Mouse (Mus musculus) spleen, postnatal 4 days (tissue): ENCODE results near the gene Klk1b8.
A peak's percentile ranks its signal among the peaks of the same experiment; 100 is the strongest.
"Not testable (repeated sequence)": the region's sequence is repeated elsewhere in the genome, so short reads cannot be mapped to it uniquely, and the experiment has no call there.

Experiments used
- DNase-seq, 2 experiments: peaks; one replicate each; pipeline ENCODE4 v3.0.0; 2022; ENCODE audit warnings: low spot score in 2 of 2

Gene Klk1b8

DNA sequence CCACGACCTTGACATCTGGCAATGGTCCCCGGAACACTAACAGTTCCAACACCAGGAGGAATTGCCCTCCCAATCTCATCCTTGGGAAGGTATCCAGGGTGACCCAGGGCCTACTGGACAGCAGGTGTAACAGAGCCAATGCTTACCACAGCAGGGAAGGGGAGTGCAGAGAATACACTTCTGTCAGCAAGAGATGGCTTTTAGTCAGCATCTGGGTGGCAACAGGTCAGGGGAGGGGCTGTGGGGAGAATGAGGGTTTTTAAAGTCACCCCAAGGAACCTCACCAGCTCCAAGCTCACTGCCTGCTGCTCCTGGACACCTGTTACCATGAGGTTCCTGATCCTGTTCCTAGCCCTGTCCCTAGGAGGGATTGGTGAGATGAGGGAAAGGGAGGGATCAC, at the start of gene Klk1b8:
Klk1b8 (plus strand) TSS at position 301 of the 400 bp plus-strand sequence.
- DNase-seq: no peak

DNA sequence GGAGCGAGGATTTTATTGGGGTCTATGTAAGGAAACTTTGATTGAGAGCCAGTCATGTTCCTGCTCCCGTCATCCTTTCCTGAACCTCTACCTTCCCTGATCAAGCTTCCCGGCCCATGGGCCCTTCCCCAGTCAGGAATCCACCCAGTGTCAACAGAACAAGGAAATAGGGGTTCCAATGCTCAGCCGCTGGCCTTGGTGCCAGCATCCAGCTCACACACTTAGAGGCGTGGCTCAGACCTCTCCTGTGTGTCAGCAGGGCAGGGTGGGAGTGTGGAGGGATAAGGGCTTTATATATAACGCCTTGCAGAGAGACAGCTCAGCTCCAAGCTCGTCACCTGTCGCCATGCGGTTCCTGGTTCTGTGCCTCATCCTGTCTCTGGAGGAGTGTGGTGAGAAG, 35.6 kb upstream of the Klk1b8 start:
- peak in 1 of 2 experiments; percentile 43 for DNase-seq

DNA sequence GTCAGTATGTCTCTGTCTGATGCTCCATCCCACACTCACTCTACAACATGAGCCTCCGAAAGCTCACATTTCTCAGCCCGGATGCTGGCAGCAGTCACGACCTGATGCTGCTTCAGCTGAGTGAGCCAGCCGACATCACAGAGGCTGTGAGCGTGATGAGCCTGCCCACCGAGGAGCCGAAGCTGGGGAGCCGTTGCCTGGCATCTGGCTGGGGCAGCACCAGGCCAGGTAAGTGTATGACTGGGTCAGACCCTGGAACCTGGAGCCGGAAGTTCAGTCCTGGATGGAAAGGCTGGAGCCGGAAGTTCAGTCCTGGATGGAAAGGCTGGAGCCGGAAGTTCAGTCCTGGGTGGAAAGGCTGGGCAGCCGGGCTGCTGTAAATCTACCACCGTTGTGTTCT, 32.0 kb upstream of the Klk1b8 start:
- DNase-seq: peak in 1 of 2 experiments; percentile 56

DNA sequence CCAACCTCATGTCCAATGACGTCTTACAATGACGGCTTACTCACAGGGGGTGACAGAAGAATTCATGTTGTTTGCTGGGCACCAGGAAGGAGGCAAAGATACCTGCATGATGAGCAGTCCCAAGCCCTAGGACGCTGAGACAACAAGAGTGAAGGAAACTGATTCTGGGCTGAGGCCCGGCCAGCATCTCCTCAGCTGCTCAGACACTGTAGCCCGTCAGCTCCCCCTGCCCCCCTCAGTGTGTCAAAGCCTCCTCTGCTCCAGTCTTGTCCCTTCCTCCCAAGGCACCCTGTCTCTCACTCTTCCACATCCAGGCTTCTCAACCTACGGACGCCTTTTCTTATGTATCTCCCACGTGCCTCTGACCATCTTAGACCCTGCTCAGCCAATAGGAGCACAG, 31.6 kb upstream of the Klk1b8 start:
- DNase-seq: peak in 1 of 2 experiments; percentile 51

DNA sequence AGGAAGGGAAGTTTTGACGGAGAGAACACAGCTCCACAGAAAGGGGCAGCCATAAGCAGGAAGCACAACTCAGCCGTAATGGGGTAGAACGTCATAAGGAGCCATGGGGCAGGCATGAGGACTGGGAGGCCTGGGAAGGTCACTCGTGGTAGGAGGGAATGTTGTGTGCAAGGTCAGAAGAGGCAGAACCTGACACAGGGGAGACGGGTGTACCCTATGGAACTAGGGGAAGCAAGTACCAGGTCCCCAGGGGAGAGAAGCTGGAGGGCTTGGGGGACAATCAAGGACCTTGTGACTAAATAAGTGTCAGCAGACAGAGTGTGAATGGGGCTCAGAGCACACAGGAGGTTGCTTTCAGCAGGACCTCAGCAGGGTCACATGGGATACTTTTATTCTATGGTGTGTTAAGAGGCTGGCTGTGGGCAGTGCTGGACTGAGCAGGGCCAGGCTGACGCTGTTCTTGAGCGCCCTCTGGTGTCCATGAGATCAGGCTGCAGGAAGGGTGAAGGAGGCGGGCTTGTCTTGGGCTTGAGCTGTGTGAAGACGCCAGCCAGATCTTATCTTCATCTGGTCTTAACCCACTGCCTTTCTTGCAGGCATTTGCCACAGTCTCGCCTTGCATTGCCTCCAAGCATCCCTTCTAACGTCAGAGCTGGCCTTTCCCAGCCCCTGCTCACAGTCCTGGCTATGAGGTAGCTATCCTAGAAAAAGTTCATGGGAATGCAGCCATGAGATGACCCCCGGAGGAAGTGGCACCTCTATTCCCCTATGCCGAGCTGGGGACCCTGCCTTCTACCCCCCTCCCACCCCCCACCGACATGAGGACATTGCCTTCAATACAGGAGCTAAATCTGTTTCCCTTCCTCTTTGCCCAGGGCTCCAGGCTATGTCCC, 30.7 kb upstream of the Klk1b8 start:
- peak; percentile 42 to 79 for DNase-seq

DNA sequence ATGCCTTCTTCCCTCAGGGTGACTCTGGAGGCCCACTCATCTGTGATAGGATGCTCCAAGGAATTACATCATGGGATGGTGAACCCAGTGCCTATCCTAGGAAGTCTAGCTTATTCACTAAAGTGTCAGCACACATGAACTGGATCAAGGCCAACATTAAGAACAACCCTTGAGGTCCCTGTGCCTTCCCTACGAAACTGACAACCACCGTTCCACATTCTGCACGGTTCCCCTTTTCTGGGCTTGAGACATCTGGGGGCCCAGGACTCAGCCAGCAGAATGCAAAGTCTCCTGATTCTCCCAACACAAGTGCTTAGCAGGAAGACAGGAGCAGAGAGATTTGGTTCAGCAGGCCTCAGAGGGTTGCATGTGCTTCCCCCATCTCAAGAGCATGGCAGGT, 29.9 kb upstream of the Klk1b8 start:
- DNase-seq: no peak

DNA sequence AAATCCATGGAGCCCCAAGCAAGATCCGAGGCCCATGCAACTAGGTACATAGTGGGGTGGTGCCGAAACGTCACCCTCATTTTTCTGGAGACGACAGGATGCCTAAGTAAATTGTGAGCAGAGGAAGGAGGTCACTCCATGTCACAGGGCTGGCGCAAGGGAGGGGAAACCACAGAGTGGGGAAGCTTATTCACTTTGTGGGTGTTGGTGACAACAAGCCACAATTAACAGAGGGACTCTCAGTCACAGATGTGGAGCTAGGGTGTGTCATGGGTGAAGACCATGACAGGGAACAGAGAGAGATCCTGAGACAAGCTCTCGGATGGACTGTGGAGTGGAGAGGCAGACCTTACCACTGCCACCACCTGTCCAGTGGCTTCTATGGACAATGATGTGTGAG, 29.4 kb upstream of the Klk1b8 start:
- no peak for DNase-seq

DNA sequence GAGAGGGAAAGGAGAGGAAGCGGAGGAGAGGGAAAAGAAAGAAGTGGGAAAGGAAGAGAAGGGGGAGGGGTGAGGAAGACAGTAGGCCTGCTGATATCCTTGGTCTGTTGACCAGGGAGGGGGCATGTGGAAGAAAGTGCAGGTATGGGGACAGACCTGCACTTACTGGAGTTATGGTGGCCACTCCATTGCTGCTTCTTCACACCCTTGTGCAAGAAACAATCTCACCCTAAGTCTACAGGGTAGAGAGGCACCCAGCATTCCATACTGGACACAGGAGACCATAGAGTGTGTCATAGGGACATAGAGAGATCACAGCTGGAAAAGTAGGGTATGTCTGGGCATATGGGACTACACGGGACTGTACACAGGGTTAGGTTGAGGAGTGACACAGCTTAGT, 28.5 kb upstream of the Klk1b8 start:
- no peak for DNase-seq

DNA sequence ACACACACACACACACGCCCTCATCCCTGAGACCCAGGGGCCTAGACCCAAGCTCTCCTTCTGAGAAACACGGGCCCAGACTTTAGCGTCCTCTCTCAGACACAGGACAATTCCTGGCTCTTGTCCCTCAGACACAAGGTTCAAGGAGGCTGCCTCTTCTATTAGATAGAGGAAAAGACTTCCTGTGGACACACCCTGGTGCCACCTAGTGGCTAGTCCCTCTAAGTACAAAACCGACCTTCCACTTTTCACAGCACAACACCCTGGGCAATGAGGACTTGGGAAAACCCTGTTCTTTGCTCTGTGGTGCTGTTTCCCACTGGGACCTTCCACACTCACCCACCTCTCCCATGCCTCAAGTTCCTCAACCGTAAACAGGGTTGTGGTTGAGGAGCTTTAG, 24.5 kb upstream of the Klk1b8 start:
- DNase-seq: no peak

DNA sequence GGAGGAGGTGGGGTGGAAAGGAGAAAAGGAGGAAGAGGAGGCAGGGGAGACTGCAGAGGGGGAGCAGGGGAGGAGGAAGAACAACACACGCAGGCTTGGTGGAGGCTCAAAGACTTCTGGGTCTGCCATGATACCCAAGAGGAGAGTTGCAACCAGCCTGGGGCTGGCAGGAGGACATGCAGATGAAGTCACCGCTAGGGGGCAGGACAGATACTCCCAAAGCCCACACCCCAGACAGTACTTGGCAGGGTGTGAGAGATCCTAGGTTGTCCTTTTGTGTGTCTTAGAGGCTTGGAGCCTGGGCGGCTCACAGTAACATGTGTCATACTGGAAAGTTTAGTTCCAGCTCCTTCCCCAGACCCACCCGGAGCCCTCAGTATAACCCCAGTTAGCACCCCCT, 21.9 kb upstream of the Klk1b8 start:
- no peak for DNase-seq

DNA sequence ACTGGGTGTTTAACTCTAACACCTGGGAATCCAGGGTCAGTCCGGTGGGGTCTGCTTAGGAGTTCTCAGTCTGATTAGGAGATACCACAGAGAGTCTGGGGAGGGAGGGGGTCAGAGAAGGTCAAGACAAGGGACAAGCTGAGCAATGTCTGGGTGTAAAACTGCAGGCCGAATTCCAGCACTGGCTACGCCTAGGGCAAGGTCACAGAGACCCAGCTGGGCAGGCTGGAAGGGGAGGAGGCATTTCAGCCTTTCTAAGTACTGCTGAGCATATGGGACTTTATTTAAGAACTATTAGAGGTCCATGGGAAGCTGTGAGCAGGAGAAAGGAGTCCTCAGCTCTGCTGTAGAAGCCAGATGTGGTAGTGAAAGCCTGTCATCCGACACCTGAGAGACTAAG, 18.1 kb upstream of the Klk1b8 start:
- DNase-seq: no peak

DNA sequence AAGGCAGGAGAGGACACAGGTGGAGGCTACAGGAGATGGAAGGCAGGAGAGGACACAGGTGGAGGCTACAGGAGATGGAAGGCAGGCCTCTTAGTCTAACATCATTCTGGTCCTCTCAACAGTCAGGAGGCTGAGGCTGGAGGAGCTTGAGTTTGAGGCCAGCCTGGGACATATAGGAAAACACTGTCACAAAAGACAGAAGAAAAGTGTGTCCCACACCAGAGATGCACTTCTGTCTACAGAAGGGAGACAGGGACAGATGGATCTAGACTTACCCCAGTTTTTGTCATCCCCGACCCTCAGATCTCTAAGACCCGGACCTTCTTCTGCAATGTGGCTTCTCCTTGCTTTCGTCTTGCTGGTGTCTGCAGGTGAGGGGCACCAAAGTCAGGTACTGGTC, 17.0 kb upstream of the Klk1b8 start, which contains the start of gene Klk15:
Klk15 (plus strand) TSS at position 301 of the 400 bp plus-strand sequence.
- no peak for DNase-seq

DNA sequence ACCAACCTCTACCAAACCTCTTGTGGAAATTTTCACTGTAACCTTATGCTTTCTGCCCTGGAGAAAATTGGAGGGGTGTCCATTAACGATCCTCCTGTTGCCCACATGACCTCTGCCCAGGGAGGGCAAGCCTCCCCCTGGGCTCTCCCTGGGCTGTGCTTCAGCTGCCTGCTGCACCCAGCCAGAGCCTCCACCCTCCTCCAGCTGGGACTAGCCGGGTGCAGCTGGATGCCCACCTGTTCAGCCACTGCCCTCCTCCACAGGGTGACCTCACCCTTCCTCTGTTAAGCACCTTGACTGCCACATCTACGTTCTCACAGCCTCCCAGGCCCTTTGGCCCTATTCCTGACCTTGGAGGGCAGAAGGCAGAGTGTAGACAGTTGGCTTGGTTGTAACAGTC, 15.7 kb upstream of the Klk1b8 start:
- no peak for DNase-seq

DNA sequence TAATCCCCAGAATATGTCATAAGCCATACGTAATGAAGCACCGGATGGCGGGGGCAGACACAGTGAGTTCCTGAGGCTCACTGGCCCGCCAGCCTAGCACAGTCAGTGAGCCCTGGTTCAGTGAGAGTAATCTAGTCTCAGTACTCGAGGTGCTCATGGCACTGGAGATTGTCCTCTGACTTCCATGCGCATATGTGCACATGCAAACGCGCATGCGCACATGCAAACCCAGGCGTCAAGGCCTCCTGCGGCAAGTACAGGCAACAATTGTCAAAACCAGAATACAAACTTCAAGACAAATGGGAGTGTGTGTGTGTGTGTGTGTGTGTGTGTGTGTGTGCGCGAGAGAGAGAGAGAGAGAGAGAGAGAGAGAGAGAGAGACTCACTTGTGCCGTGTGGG, 13.9 kb upstream of the Klk1b8 start:
- no peak for DNase-seq

DNA sequence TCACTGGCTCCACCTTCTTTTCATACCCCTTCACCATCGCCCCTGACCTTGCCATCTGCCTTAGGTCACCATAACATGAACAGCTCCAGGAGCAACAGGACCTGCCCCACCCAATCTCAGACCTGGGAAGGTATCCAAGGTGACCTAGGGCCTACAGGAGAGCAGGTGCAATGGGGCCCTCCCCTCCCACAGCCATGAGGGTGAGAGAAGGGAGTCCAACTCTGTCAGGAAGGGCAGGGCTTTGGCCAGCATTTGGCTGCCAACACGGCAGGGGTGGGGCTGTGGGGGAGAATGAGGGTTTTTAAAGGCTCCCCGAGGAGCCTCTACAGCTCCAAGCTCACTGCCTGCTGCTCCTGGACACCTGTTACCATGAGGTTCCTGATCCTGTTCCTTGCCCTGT, 8.2 kb upstream of the Klk1b8 start:
- not testable (repeated sequence) for DNase-seq

DNA sequence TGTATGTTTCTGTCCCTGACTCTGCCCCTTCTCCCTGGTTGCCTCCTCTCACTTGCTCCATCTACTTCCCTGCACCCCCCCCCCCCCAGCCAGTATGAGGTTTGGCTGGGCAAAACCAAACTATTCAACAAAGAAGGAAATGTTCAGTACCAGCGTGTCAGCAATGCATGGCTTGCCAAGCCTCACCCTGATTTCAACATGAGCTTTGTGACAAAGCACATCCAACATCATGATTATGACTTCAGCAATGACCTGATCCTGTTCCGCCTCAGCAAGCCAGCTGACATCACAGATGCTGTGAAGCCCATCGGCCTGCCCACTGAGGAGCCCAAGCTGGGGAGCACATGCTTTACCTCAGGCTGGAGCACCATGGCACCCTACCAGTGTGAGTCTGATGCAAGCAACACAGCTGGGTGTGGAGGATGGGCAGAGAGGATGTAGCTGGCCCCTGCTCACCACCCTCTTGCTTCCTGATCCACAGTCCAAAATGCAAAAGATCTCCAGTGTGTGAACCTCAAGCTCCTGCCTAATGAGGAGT, 5.7 kb upstream of the Klk1b8 start:
- DNase-seq: no peak

DNA sequence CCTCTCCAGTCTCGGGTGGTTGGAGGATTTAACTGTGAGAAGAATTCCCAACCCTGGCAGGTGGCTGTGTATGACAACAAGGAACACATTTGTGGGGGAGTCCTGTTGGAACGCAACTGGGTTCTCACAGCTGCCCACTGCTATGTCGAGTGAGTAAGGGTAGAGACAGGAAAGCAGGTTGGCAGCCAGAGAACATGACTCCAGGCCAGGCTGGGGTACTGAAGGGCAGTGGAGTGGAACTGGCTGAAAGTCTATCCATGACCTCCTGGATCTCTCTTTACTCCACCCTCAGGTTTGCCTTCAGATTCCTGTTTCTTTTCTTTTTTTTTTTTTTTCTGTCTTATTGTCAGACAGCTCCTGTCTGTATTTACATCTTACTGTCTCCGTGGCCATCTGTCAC, 2.2 kb downstream of the Klk1b8 start:
- no peak for DNase-seq

DNA sequence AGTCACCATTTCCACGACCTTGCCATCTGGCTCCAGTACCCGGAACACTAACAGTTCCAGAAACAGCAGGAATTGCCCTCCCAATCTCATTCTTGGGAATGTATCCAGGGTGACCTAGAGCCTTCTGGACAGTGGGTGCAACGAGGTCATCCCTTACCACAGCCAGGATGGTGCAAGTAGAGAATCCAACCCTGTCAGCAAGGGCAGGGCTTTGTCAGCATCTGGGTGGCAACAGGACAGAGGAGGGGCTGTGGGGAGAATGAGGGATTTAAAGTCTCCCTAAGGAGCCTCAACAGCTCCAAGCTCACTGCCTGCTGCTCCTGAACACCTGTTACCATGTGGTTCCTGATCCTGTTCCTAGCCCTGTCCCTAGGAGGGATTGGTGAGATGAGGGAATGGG, 16.0 kb downstream of the Klk1b8 start, which contains the start of gene Klk1b1:
Klk1b1 (plus strand) TSS at position 301 of the 400 bp plus-strand sequence.
- no peak for DNase-seq

DNA sequence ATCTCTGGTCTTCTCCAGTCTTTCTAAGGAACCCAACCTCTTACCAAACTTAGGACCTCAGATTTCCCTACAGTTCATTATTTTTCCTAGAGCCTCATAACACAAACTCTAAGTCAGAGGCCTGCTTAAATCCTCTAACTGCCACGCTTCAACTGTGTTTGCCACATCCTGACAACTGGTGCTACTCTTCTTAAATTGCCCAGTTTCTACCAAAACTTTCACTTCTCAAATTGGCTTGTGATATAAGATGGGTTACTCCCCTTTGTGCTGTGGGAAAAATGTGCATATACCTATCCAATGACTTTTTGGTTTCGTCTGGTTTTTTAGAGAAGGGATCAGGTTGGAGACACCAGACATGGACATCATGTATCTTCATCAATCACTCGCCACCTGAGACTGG, 16.6 kb downstream of the Klk1b8 start:
- no peak for DNase-seq

DNA sequence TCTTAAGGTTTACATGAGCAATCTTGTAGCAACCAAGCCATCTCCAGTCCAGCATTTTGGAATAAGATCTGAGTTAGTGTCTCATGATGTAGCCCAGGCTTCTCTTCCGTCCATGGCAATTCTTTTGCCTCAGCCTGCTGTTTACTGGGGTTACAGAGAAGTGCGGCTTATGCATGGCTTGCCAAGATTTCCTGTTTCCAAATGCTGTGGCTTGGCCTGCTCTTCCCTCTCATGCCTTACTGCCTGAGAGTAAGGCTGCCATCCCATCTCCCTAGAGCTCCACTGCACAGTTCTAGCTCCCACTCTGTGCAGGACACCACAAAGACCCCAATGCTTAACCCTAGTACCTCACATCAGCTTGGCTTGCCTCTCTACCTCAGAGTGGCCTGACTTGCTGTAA, 17.1 kb downstream of the Klk1b8 start:
- no peak for DNase-seq

DNA sequence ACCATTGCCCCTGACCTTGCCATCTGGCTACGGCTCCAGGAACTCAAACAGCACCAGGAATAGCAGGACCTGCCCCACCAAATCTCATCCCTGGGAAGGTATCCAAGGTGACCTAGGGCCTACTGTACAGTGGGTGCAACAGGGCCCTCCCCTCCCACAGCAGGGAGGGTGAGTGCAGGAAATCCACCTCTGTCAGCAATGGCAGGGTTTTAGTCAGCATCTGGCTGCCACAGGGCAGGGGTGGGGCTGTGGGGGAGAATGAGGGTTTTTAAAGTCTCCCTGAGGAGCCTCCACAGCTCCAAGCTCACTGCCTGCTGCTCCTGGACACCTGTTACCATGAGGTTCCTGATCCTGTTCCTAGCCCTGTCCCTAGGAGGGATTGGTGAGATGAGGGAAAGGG, 25.3 kb downstream of the Klk1b8 start, which contains the start of gene Klk1b9:
Klk1b9 (plus strand) TSS at position 301 of the 400 bp plus-strand sequence.
- not testable (repeated sequence) for DNase-seq

DNA sequence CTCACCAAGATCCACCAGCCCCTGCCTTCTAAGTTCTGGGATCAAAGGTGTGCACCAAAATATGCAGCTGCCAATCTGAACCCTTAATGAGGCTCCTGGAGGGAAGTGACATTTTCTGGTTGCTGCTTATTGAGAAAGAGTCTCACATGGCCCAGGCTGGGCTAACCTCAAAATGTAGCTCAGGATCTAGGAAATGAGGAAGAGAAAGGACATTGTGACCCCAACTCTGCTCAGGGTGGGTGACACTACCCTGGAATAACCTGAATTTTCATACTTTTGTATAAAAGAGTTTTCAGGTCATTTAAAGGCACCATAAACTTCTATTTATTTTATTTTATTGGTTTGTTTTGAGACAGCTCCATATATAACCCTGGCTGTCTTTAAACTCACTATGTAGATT, 35.2 kb downstream of the Klk1b8 start:
- DNase-seq: no peak

DNA sequence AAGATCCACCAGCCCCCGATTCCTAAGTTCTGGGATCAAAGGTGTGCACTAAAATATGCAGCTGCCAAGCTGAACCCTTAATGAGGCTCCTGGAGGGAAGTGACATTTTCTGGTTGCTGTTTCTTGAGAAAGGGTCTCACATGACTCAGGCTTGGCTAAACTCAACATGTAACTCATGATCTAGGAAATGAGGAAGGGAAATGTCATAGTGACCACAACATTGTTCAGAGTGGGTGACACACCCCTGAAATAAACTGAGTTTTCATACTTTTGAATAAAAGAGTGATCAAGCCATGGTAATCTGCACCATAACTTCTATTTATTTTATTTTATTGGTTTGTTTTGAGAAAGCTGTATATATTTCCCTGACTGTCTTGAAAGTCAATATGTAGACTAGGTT, 44.4 kb downstream of the Klk1b8 start:
- DNase-seq: not testable (repeated sequence)
